Mouse (Mus musculus): ENCODE data around the gene Tnfrsf9. TPM values are rescaled to one million over a fixed set of nuclear protein-coding genes. Genes with fewer than 3 reads are reported as not detected.
A peak's percentile ranks its signal among the peaks of the same experiment; 100 is the strongest.
"Not testable (repeated sequence)": the region's sequence is repeated elsewhere in the genome, so short reads cannot be mapped to it uniquely, and the experiment has no call there.

Gene Tnfrsf9
- total RNA-seq, 2 experiments from 2014 or later, result 6.7 TPM; not detected in 1

- ATAC-seq (replicated peaks; ENCODE audit: low FRiP score, poor library complexity, severe bottlenecking), result no peak
Measured at GRCm38 (mm10) chr4:150891308-150891707, 23.1 kb upstream of the Tnfrsf9 start.

GRCm38 (mm10) chr4:150894718-150895501 is 19.5 kb upstream of the Tnfrsf9 start:
- no peak for ATAC-seq (replicated peaks; ENCODE audit: low FRiP score, poor library complexity, severe bottlenecking)

- no peak for ATAC-seq (replicated peaks; ENCODE audit: low FRiP score, poor library complexity, severe bottlenecking)
Measured at GRCm38 (mm10) chr4:150896896-150897624, 17.3 kb upstream of the Tnfrsf9 start.

- ATAC-seq (replicated peaks; ENCODE audit: low FRiP score, poor library complexity, severe bottlenecking), result peak; percentile 76
Measured at GRCm38 (mm10) chr4:150898716-150899365, 15.5 kb upstream of the Tnfrsf9 start.

GRCm38 (mm10) chr4:150900486-150900885 is 13.9 kb upstream of the Tnfrsf9 start:
- no peak for ATAC-seq (replicated peaks; ENCODE audit: low FRiP score, poor library complexity, severe bottlenecking)

GRCm38 (mm10) chr4:150901651-150902050 is 12.7 kb upstream of the Tnfrsf9 start:
- peak; percentile 64 for ATAC-seq (replicated peaks; ENCODE audit: low FRiP score, poor library complexity, severe bottlenecking)

GRCm38 (mm10) chr4:150902062-150902461 is 12.3 kb upstream of the Tnfrsf9 start:
- ATAC-seq (replicated peaks; ENCODE audit: low FRiP score, poor library complexity, severe bottlenecking), result no peak

- no peak for ATAC-seq (replicated peaks; ENCODE audit: low FRiP score, poor library complexity, severe bottlenecking)
Measured at GRCm38 (mm10) chr4:150903091-150903742, 11.1 kb upstream of the Tnfrsf9 start.

GRCm38 (mm10) chr4:150907099-150907498 is 7.3 kb upstream of the Tnfrsf9 start:
- no peak for ATAC-seq (replicated peaks; ENCODE audit: low FRiP score, poor library complexity, severe bottlenecking)

- ATAC-seq (replicated peaks; ENCODE audit: low FRiP score, poor library complexity, severe bottlenecking), result not testable (repeated sequence)
Measured at GRCm38 (mm10) chr4:150908512-150908911, 5.8 kb upstream of the Tnfrsf9 start.

GRCm38 (mm10) chr4:150909451-150910156 is 4.8 kb upstream of the Tnfrsf9 start:
- peak; percentile 84 for ATAC-seq (replicated peaks; ENCODE audit: low FRiP score, poor library complexity, severe bottlenecking)

- ATAC-seq (replicated peaks; ENCODE audit: low FRiP score, poor library complexity, severe bottlenecking), result 0 out of 2 replicates have a peak, but pooled peaks have one; percentile 0
Measured at GRCm38 (mm10) chr4:150910164-150910951, 4.0 kb upstream of the Tnfrsf9 start.

GRCm38 (mm10) chr4:150913743-150914142 is 619 bp upstream of the Tnfrsf9 start:
- no peak for ATAC-seq (replicated peaks; ENCODE audit: low FRiP score, poor library complexity, severe bottlenecking)

GRCm38 (mm10) chr4:150915181-150915906 is 982 bp downstream of the Tnfrsf9 start:
- no peak for ATAC-seq (replicated peaks; ENCODE audit: low FRiP score, poor library complexity, severe bottlenecking)

GRCm38 (mm10) chr4:150917336-150918027 is 3.1 kb downstream of the Tnfrsf9 start:
- ATAC-seq (replicated peaks; ENCODE audit: low FRiP score, poor library complexity, severe bottlenecking), result no peak

- no peak for ATAC-seq (replicated peaks; ENCODE audit: low FRiP score, poor library complexity, severe bottlenecking)
Measured at GRCm38 (mm10) chr4:150921206-150921605, 6.8 kb downstream of the Tnfrsf9 start.

GRCm38 (mm10) chr4:150924308-150924707 is 9.9 kb downstream of the Tnfrsf9 start:
- ATAC-seq (replicated peaks; ENCODE audit: low FRiP score, poor library complexity, severe bottlenecking), result no peak

All from erythroid progenitor cell, adult 5-6 weeks (primary cell).